Mouse (Mus musculus): ENCODE results near the gene Nacc1. TPM values are rescaled to one million over a fixed set of nuclear protein-coding genes. Genes with fewer than 3 reads are reported as not detected.

The Nacc1 gene
- 10 to 100 TPM; 60.9 to 61.2 TPM for total RNA-seq (2023)

DNA sequence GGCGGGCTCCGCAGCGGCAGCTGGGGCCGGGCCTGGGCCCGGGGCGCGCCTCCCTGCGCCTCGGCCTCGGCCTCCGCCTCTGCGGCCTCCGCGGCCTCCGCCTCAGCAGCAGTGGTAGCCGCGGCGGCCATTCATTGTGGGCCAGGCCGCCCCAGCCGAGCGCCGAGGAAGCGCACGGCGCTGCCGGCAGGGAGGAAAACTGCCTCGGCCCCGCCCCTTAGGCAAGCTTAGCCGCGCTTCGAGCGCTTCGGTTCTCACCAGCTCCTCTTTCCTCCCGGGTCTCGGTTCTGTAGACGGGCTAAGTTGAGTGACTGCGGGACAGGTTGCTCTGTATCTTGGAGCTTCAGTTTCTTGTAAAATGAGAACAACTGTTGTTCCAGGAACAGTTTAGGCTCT, at the start of gene Nacc1:
Gene Nacc1, minus strand, starts transcription at position 158 of the 396 bp plus-strand sequence.

GRCm38 (mm10) chr8:84722850-84723570, 35.3 kb upstream of the Nacc1 start, which contains the start of gene G430095P16Rik:
Gene G430095P16Rik, plus strand, starts transcription at chr8:84723007.

GRCm38 (mm10) chr8:84700941-84701911, 13.6 kb upstream of the Nacc1 start, which contains the start of gene Lyl1:
Gene Lyl1, plus strand, starts transcription at chr8:84701457.

GRCm38 (mm10) chr8:84686191-84687002, 1.3 kb downstream of the Nacc1 start, which contains the start of gene Trmt1:
Gene Trmt1, plus strand, starts transcription at chr8:84686307.

DNA sequence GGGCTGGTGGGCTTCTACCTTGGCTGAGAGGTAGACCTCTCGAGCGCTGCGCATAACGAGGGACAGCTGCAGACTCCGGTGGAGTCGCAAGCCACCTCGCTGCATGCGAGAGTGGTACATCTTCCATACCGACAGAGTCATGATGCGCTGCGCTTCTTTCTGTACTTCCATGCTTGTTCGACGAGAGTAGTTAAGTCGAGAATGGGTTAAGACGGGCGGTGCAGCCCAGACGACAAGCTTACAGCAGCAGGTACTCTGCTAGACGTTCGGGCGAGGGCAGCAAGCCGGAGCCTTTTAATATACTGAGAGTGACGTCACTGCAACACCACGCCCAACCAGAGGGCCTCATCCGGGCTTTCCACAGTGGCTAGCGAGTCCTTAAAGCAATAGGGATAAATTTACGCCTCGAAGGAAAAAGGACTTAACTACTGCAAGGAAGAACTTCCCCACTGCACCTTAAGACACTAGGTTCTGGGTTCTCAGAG, 25.0 kb downstream of the Nacc1 start, which contains the start of gene Ier2:
Gene Ier2, minus strand, starts transcription at position 272 of the 485 bp plus-strand sequence.

Other genes starting within 250 kb of the Nacc1 start
- 100 to 1,000 TPM; 226 to 246 TPM for gene Ier2, start 25.0 kb downstream of the Nacc1 start, total RNA-seq (2023)
- 100 to 1,000 TPM; 187 to 197 TPM for gene Trmt1, start 1.6 kb downstream of the Nacc1 start, total RNA-seq (2023)
- 100 to 1,000 TPM; 121 to 155 TPM for gene Lyl1, start 13.6 kb upstream of the Nacc1 start, total RNA-seq (2023)
- gene G430095P16Rik, start 35.1 kb upstream of the Nacc1 start, total RNA-seq (2023), result not detected
- gene Nfix, start 112.5 kb upstream of the Nacc1 start, total RNA-seq (2023), result 1 to 10 TPM; 2.1 to 3.5 TPM
- 1 to 10 TPM; 3.7 TPM for gene Dand5, start 135.0 kb upstream of the Nacc1 start, total RNA-seq (2023)
- gene Gadd45gip1, start 143.7 kb upstream of the Nacc1 start, total RNA-seq (2023), result 10 to 100 TPM; 11.6 to 15.1 TPM
- gene Rad23a, start 152.8 kb upstream of the Nacc1 start, total RNA-seq (2023), result 10 to 100 TPM; 50.4 to 66.1 TPM
- 100 to 1,000 TPM; 565 to 613 TPM for gene Calr, start 159.1 kb upstream of the Nacc1 start, total RNA-seq (2023)
- gene Farsa, start 169.1 kb upstream of the Nacc1 start, total RNA-seq (2023), result 10 to 100 TPM; 77.3 to 81.2 TPM
- gene Syce2, start 184.2 kb upstream of the Nacc1 start, total RNA-seq (2023), result 1 to 10 TPM; 5.8 to 8.6 TPM
- gene Gcdh, start 206.1 kb upstream of the Nacc1 start, total RNA-seq (2023), result 10 to 100 TPM; 22.0 to 32.9 TPM
- not detected for gene Klf1, start 214.1 kb upstream of the Nacc1 start, total RNA-seq (2023)
- 10 to 100 TPM; 62.8 to 69.8 TPM for gene Dnase2a, start 220.7 kb upstream of the Nacc1 start, total RNA-seq (2023)
- gene Mast1, start 249.5 kb upstream of the Nacc1 start, total RNA-seq (2023), result under 1 TPM; 0.30 to 0.32 TPM